Mouse (Mus musculus): ENCODE measurements around the gene Rpl18.

DNA sequence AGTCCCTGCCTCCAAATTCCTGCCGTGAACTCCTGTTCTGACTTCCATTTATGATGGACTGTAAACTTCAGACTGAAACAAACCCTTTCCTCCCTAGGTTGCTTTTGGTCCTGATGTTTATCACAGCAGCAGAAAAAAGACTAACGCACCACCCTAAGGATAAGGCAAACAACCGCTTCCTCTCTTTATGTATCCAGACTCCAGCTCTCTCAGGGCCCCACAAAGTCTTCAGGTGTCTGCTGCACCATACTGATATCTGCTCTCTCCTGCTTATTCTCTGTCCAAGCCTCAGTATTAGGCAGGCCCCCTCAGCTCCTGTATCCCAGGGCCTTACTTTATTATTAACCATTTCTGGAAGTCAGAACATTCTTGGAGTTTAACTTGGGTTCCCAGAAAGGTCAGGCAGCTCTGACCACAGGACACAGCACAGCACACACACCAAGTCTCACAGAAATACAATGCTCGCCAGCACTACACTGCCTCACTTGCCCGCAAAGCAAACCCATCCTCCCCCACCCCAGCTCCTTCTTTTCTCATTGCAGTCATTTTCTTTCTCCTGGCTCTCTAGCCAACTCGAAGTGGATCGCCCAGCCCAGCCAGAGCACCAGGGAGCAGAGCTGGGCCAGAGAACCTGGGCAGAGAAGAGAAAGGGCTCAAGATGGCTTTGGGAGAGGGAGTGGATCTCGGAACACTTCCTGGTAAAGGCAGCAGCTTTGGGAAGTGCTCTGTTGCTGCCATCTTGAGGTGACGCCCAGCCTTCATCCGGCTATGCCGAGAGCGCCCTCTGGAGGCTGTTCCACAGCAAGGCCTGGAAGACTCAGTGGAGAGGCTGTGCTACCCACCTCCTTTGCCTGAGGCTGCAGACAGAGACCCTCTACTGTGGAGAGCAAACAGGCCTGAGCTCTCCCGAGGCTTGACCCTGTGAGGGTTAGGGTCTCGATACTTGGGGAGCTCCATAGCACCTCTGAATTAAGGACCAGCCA lies 32.8 kb upstream of the Rpl18 start:
- TF ChIP-seq POLR2A (IDR thresholded peaks at IDR 0.05; ENCODE audit: low read depth, low read length) (no peak), CTCF (IDR thresholded peaks at IDR 0.05; ENCODE audit: extremely low read depth, insufficient read depth, insufficient read length, insufficient replicate concordance) (peak; percentile 96)

All from spleen, adult 2 months (tissue).